Mouse (Mus musculus) ES-Bruce4 (cell line): Measurements from ENCODE around the gene Eaf1. TPM values are rescaled to one million over a fixed set of nuclear protein-coding genes. Genes with fewer than 3 reads are reported as not detected.

ENCODE experiments used
- H3K27ac ChIP-seq: 2 replicates; pipeline ENCODE4 v1.5.1; 2012; ENCODE audit warnings: low read length, inconsistent platforms; ENCODE audit not compliant: insufficient read depth
- H3K27me3 ChIP-seq: 2 replicates; pipeline ENCODE4 v1.6.1; 2012; ENCODE audit warnings: mild to moderate bottlenecking, low read length, inconsistent platforms; ENCODE audit not compliant: control insufficient read depth, poor library complexity, insufficient read depth, severe bottlenecking
- H3K36me3 ChIP-seq: 2 replicates; pipeline ENCODE4 v1.6.1; 2012; ENCODE audit warnings: inconsistent platforms, mild to moderate bottlenecking, low read length, moderate library complexity; ENCODE audit not compliant: control insufficient read depth, poor library complexity, insufficient read depth, severe bottlenecking
- H3K4me1 ChIP-seq: one replicate; pipeline ENCODE4 v1.8.1; 2011; ENCODE audit warnings: low read length; ENCODE audit not compliant: control insufficient read depth, insufficient read depth
- H3K4me3 ChIP-seq: 2 replicates; pipeline ENCODE4 v1.5.1; 2011; ENCODE audit warnings: low read depth, mild to moderate bottlenecking, low read length
- H3K9ac ChIP-seq: 2 replicates; pipeline ENCODE4 v1.6.1; 2012; ENCODE audit warnings: low read depth, mild to moderate bottlenecking, inconsistent platforms; ENCODE audit not compliant: poor library complexity, severe bottlenecking
- H3K9me3 ChIP-seq: replicated peaks from 2 replicates; pipeline ENCODE4 v1.6.1; 2012; ENCODE audit warnings: mild to moderate bottlenecking, low read length, inconsistent platforms; ENCODE audit not compliant: control insufficient read depth, poor library complexity, insufficient read depth, severe bottlenecking
- CTCF ChIP-seq: IDR thresholded peaks from one replicate; pipeline ENCODE4 v1.8.1; 2011; ENCODE audit warnings: low read depth, low read length
- EP300 ChIP-seq: IDR thresholded peaks from 2 replicates; pipeline ENCODE4 v1.6.1; 2011; ENCODE audit warnings: low read depth, low read length; ENCODE audit not compliant: insufficient read depth
- POLR2A ChIP-seq: IDR thresholded peaks from one replicate; pipeline ENCODE4 v1.8.1; 2011; ENCODE audit warnings: low read length; ENCODE audit not compliant: insufficient read depth
- polyA plus RNA-seq: library from polyadenylated mRNA; stranded (reverse); fragments of >200 nt; gene quantifications from 2 replicates; pipeline ENCODE4 v1.2.4, GENCODE M21; 2011; ENCODE audit warnings: low read depth; ENCODE audit not compliant: missing spikeins, insufficient read depth, insufficient read length

Gene Eaf1
- polyA plus RNA-seq, 1 experiment: 46.1 TPM

GRCm38 (mm10) chr14:31496241-31496646, 2.0 kb downstream of the Eaf1 start:
- Histone ChIP-seq H3K36me3 (peaks cover 22% of the 10 kb centered on the region), H3K4me3 (peak overlapping the region; percentile 36), H3K9me3 (no peaks in the 10 kb centered on the region), H3K9ac (peak overlapping the region; percentile 82), H3K4me1 (peaks cover 2% of the 10 kb centered on the region), H3K27ac (no peak overlapping the region), H3K27me3 (no peaks in the 10 kb centered on the region)
- TF ChIP-seq POLR2A (no peak), EP300 (no peak), CTCF (no peak)

- Histone ChIP-seq H3K27ac (0 out of 2 replicates have a peak overlapping the region, but pooled peaks have one; percentile 41), H3K4me1 (peaks cover 2% of the 10 kb centered on the region), H3K4me3 (no peak overlapping the region), H3K27me3 (no peaks in the 10 kb centered on the region), H3K36me3 (peaks cover 30% of the 10 kb centered on the region), H3K9me3 (no peaks in the 10 kb centered on the region), H3K9ac (no peak overlapping the region)
- no peak for TF ChIP-seq POLR2A
- no peak for TF ChIP-seq EP300
- no peak for TF ChIP-seq CTCF
Observed at GRCm38 (mm10) chr14:31499526-31499925, 5.3 kb downstream of the Eaf1 start.

GRCm38 (mm10) chr14:31503406-31503805, 9.2 kb downstream of the Eaf1 start:
- Histone ChIP-seq H3K9me3 (no peaks in the 10 kb centered on the region), H3K4me1 (peaks cover 2% of the 10 kb centered on the region), H3K9ac (no peak overlapping the region), H3K27me3 (no peaks in the 10 kb centered on the region), H3K4me3 (no peak overlapping the region), H3K27ac (no peak overlapping the region), H3K36me3 (peaks cover 51% of the 10 kb centered on the region)
- TF ChIP-seq POLR2A: no peak
- TF ChIP-seq CTCF: no peak
- TF ChIP-seq EP300: no peak

DNA sequence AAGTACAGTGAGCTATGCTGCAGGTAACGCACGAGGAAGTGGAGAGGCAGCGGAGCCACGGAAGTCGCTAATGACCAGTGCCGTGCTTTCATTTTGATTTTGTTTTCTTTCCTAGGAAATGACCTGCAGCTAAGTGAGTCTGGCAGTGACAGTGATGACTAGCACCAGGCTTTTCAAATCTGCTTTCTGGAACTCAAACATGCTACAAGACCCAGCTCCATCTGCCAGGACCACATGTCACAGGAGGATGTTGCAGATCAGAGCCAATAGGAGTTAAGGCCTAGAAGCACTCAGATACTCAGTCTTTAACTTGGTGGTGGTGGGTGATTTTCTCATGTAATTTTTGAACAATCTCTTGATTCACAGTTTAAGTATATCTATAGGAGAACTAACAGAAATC, 12.3 kb downstream of the Eaf1 start:
- TF ChIP-seq CTCF (no peak), EP300 (no peak), POLR2A (no peak)
- no peaks in the 10 kb centered on the region for H3K4me1 ChIP-seq
- no peaks in the 10 kb centered on the region for H3K27me3 ChIP-seq
- no peak overlapping the region for H3K27ac ChIP-seq
- H3K9ac ChIP-seq: no peak overlapping the region
- no peaks in the 10 kb centered on the region for H3K9me3 ChIP-seq
- no peak overlapping the region for H3K4me3 ChIP-seq
- H3K36me3 ChIP-seq: peaks cover 49% of the 10 kb centered on the region

GRCm38 (mm10) chr14:31509911-31510310, 15.7 kb downstream of the Eaf1 start:
- Histone ChIP-seq H3K9me3 (0 out of 2 replicates have a peak, but pooled peaks cover 4% of the 10 kb centered on the region), H3K27ac (no peak overlapping the region), H3K36me3 (peaks cover 25% of the 10 kb centered on the region), H3K9ac (no peak overlapping the region), H3K27me3 (no peaks in the 10 kb centered on the region), H3K4me1 (no peaks in the 10 kb centered on the region), H3K4me3 (no peak overlapping the region)
- no peak for TF ChIP-seq POLR2A
- TF ChIP-seq CTCF: no peak
- TF ChIP-seq EP300: no peak

- H3K27me3 ChIP-seq: no peaks in the 10 kb centered on the region
- no peak overlapping the region for H3K27ac ChIP-seq
- H3K36me3 ChIP-seq: peaks cover 22% of the 10 kb centered on the region
- H3K9ac ChIP-seq: no peak overlapping the region
- H3K9me3 ChIP-seq: 0 out of 2 replicates have a peak, but pooled peaks cover 6% of the 10 kb centered on the region
- H3K4me1 ChIP-seq: no peaks in the 10 kb centered on the region
- TF ChIP-seq CTCF (no peak), POLR2A (no peak), EP300 (no peak)
- no peak overlapping the region for H3K4me3 ChIP-seq
Observed at GRCm38 (mm10) chr14:31510322-31510721, 16.1 kb downstream of the Eaf1 start.
